Mouse (Mus musculus) frontal cortex, postnatal 36 days (tissue): ENCODE results near the gene C130050O18Rik.
"Not testable (repeated sequence)": the region's sequence is repeated elsewhere in the genome, so short reads cannot be mapped to it uniquely, and the experiment has no call there.

Source experiments
- DNase-seq, 2 experiments: peaks; one replicate each; pipeline ENCODE4 v3.0.0; 2022; ENCODE audit warnings: low spot score in 2 of 2

C130050O18Rik gene

DNA sequence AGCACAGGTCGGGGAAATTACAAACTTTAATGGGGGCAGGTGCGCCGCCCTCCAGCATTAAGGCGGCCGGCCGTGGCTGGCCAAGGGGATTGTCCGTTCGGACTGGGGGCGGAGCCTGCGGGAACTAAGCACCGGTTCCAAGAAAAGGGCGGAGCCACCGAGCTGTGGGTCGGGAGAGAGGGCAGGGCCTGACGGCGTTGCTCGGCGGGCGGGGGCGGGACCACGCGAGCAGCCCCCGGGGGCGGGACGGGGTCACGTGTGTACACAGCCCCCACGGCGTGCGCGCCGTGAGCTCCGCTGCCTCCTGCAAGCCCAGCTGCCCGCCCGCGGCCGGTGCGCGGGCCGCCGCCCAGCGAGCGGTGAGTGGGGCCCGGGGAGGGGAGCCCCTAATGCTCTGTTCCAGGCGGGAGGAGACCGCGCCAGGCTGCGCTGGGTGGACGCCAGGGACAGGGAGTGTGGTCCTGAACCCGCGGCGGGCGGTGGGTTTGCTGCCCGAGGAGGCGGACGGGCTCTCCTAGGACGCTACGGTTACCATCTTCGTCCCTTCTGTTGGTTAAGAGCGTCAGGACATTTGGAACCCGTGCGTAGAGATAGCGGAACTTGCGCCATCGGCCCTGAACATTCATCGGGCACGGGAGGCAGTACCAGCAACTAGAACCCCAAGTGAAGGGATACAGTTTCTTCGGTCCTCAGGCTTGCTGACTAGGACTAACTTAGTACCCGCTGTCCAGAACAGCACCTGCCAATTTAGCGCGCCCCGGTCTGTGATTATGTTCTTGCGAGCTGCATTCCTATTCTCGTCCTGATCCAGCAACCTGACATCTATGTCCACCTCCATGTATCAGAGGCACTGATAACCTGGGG is 24.5 kb upstream of the C130050O18Rik start:
- peak; percentile 78 to 80 for DNase-seq

DNA sequence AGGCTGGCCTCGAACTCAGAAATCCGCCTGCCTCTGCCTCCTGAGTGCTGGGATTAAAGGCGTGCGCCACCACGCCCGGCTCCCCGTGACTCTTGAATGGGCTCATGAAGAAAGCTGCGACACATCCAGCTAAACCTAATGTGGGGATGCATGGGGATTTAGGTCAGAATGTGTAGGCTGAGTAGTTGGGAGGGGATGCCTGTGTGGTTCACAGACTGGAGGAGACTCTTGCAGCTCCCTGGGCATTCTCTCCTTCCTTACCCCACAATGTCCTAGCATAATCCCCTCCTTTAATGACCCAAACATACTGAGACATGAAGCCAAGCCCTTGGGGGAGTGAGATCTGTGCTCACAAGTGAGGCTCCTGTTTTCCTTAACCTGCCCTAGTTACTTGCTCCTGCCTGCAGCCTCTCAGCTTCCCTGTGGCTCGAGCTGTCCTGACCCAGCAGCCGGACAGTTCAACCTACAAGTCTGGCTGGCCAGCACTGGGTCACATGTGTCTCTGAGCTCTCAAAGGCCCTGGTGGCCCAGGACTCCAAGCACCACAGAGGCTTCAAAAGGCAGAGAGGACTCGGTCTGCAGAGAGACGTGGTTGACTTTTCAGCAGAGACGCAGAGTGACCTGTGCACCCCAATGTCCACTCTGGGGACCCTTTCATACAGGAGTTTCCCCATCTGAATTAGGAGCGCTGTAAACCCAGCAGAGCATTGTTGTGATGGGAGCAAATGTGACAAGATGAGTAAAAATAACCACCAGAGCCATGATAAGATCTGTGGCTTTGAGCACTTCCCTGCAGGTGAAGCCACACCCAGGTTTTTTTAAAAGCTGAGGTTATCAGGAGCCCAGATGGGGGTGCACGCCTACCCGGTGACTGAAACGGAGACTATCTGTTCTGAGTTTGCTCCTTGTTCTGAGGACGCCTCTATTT is 23.2 kb upstream of the C130050O18Rik start:
- no peak for DNase-seq

DNA sequence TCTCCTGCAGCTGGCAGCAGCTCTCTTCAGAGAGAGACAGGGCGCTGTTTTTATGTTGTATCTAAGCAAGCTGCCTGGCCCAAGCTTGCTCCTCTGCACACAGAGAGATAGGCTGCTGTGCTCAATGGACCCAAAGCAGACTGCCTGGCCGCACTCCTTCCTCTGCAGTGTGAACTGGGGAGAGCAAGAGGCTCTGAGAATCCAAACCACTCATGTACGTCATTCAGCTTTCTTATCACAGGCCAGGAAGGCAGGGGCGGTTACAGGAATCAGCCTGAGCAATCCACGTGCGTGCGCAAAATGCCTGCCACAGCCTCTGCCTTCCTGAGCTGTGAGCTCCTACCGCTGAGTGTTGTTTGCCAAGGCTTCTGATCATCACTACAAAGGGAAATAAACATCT is 22.3 kb upstream of the C130050O18Rik start:
- peak in 1 of 2 experiments; percentile 73 for DNase-seq

DNA sequence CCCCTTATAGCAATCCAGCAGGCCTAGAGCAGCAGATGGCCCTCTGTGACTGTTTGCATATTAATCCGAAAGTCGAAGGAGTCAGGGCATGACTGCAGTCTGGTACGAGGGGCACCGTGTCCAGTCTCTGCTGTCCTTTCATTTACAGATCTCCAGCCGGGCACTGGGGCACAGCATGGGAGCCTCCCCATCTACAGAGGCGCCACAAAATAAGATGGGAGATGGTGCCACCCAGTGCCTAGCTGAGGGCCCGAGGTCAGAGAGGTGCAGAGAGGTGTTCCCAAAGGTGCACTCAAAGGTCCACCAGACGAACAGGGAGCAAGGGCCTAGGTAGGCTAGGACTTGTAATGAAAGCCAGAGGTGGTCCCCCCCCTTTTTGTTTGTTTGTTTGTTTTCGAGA is 21.8 kb upstream of the C130050O18Rik start:
- DNase-seq, result no peak

DNA sequence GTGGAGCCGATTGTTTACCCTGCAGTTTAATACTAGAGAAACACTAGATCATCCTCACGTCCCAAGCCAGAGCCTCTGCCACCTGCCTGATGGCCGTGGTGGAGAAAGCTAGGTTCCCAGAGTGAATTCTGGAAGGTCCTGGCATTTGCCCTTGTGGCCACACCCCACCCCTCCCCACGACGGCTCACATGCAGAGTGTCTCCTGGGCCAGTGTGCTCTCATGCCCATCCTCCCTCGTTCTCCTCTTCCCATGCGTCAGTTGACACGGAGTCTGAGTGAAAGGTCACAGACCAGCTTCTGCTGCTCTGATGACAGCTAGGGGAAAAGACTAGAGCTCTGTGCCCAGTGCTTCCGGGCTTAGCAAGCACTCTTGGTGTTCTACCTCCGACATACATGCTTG is 20.5 kb upstream of the C130050O18Rik start:
- DNase-seq, result no peak

DNA sequence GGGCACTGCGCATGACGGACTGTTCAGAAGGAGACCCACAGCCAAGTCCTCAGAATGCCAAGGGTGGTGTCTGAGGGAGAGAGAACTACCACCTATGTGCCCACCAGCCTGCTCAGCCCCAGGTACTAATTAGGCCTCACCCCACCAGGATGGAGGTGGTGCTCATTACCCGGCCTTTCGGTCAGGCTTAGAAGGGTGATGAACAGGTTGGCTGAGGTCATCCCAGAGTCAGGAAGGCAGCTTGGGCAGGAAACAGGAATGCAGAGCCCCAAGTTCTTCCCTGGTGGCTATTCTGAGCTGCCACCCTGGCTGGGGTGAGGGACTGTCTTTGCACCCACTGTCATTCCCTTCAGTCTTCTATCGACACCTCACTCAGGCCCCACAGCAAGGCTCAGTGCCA is 19.0 kb upstream of the C130050O18Rik start:
- no peak for DNase-seq

DNA sequence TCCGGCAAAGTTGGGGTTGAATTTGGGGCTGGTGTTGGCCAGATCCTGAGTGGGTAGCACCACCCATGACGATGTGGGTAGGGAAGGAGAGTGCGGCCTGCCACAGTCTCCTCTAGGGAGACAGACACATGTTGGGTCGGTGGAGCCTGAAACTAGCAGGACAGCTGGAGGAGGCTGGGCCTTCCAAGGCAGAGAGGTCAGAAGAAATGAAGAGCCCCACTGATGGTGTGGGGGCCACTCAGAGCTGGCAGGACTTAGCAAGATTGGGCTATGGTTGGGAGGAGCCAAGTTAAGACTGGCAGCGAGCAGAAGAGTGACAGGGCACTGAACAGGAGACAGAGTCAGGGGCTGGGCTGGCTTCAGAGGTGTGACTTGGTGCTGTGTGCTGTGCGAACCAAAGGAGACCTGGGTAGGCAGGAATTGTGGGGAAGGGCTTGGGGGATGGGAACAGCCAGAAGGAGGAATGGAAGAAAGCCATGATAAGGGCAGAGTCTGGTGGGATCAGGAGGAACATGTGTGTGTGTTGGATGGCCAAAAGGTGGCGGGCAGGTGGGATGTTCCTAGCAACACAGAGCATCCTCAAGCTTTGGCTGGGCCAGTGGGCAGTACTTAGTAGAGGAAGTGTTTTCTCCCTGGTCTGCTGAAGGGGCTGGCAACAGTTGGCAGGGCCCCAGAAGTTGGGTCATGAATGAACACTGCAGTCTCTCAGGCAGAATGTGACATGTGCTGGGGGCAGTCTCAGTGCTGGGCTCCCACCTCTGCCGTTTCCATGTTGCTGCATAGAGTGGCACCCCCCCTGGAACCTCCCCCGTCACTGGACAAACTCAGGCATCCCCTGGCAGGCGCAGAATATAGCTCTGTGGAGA is 17.5 kb upstream of the C130050O18Rik start:
- no peak for DNase-seq

DNA sequence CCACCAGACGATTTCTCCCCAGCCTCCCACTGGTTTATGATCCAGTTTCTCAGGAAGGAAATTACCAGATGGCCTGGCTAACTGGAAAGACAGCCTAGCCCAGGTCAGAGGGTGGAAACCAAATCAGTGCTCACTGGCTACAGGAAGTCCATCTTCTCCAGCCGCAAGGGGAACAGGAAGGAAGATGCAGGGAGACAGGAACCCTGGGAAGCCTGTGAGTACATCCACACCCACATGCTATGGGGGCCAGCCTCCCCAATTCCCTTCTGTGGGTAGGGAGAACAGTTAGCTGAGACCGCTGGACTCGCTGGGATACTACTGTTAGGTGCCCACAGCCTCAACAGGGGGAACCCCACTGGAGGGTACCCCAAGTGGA is 16.9 kb upstream of the C130050O18Rik start:
- DNase-seq, result no peak

DNA sequence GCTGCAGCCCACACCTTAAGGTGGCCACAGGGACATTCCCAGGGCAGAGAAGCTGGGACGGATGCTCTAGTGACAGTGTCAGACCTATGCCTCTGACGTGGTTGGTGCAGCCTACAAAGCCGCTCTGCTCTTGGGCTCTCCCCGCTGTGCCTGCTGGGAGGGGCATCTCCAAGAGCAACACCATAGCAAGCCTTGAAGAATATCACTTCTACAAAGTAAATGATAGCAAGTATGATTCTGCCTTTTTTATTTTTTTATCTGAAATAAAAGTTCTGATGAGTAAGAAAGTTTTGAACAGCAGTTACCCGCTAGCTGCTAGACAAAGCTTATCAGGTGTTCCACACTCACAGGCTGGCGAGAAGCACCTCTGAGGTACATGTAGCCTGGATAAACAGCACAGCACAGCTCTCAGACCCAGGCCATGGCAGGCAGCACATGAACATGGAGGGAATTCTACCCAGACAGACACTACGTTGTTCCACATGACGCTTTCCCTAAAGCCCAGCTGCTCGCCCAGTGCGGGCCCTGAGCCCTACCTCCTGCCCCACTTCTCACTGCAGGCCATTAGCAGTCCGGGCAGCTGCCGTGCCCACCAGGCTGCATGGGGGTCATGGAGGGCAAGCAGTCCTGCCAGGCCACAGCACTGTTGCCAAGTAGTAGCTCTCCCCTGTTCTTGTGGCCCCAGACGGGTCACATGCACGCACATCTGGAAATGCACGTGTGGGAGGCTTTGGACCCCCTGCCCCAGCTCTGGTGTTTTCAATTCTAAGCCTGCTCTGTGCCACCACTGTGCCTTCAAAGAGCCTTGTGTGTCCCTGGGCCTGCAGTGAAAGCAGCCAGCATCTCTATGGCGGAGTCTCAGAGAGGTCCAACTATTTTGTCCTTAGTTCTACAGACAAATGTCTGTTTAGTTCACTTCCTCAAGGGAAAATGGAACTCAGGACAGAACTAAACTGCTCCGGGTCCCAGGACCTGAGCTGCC is 16.1 kb upstream of the C130050O18Rik start:
- DNase-seq, result no peak

DNA sequence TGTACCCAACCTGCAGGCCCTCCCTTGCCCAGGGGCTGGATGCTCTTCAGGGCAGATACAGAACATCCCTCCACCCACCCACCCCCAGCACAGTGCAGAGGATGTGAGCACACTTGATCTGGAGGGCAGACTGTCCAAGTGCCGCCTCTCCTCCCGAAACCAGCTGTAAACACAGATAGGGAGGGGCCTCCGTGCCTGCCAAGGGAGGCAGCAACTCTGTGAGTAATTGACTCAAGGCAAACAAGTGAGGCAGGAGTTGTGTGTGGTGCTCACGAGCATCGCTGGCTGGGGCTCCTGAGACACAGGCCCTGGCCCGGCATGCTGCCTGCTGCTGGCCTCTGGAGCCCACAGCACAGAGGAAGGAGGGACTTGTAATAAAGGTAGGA is 15.4 kb upstream of the C130050O18Rik start:
- no peak for DNase-seq

DNA sequence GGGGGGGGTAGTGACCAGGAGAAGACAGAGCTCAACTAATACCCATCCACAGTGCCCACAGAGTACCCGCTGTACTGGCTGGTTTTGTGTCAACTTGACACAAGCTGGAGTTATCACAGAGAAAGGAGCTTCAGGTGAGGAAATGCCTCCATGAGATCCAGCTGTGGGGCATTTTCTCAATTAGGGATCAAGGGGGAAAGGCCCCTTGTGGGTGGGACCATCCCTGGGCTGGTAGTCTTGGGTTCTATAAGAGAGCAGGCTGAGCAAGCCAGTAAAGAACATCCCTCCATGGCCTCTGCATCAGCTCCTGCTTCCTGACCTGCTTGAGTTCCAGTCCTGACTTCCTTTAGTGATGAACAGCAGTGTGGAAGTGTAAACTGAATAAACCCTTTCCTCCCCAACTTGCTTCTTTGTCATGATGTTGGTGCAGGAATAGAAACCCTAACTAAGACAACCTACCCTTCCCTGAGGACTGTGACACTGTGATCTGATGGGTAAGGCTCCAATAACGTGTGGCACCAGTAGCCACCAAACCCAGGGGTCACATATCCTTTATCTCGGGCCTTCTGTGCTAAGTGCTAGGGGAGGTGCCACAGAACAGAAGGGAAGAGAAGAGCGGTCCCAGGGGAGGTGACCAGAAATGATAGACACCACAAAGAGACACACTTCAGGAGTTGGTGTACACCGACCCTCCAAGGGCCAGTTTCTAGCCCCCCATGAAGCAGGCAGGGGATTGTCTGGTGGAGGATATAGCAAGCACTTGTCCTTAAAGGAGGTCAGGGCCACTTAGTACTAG is 14.6 kb upstream of the C130050O18Rik start:
- not testable (repeated sequence) for DNase-seq

DNA sequence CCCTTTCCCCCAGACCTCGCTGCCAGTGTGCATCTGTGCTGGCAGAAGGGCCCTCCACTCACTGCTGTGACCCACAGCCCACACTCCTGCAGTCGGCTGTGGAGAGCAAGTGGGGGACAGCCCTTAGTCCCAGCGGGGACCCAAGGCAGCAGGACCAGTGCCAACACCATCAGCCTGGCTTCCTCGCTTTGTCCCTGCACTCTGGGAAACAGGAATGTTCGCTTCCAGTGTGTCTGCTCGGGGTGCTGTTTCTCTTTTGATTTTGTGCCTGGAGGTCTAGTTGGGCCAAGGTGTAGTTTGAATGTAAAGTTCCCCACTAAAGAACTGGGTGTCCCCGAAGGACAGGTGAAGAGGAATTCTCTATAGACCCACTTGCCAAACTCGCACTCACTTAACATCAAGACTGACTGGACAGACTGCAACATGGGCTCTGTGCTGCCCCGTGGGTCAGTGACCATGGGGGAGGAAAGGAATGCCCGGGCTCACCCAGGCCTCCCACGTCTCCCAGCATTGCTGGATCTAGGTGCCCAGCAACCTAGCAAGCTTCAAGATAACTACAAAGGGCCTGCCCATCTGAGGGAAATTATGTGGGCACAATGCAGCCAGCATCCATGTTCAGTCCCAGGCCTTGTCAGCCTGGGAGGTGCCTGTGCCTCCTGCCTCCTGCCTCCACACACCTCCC is 13.6 kb upstream of the C130050O18Rik start:
- no peak for DNase-seq

DNA sequence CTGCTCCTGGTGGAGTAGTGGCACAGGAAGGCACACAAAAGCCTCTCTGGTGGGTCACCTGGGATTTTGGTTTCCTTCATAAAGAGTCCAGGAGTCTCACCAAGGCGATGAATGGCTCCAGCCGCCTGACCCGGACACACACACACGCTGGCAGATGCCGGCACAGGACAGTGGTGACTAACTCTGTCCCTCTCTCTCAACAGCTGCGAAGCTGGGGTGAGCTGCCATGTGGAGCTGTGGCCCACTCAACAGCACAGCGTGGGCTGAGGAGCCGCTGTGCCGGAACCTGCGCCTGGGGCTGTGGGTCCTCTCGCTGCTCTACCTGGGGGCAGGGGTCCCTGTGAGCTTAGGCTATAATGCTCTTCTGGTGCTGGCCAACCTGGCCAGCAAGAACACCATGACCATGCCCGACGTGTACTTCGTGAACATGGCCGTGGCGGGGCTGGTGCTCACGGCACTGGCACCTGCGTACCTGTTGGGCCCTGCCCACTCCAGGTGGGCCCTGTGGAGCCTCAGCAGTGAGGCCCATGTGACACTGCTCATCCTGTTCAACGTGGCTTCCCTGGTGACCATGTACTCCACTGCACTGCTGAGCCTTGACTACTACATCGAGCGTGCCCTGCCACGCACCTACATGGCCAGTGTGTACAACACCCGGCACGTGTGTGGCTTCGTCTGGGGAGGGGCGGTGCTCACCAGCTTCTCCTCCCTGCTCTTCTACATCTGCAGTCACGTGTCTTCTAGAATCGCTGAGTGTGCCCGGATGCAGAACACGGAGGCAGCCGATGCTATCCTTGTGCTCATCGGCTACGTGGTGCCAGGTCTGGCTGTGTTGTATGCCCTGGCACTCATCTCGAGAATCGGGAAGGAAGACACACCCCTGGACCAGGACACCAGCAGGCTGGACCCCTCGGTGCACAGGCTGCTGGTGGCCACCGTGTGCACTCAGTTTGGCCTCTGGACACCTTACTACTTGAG is 12.6 kb upstream of the C130050O18Rik start:
- DNase-seq, result no peak

DNA sequence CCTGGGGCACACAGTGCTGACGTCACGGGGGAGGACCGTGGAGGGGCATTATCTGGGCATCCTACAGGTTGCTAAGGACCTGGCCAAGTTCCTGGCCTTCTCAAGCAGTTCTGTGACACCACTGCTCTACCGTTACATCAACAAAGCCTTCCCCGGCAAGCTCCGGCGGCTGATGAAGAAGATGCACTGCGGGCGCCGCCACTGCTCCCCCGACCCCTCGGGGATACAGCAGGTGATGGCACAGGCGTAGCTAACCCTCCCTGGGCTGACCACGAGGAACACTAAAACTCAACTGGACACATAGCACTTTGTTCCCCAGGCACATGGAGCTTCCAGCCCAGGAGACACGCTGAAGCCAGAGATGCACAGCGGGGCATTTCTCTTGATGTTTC is 11.9 kb upstream of the C130050O18Rik start:
- DNase-seq, result no peak

DNA sequence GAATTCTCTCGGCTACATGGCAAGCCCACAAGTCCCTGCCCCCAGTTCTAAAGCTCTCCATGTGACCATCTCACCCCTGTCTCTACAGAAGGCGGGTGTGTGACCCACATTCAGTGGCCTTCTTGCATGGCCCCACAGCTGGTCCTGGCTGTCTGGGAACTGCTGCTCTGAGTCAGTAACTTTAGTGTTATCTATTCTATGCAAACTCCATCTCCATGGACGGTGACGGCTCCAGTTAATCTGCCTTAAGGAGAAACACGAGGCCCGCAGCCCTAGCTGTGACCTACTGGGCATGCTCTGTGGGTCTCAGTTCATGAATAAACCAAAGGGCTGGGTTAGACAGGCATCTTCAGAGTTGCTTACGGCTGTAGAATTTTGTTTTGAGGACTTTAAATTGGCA is 10.7 kb upstream of the C130050O18Rik start:
- no peak for DNase-seq

DNA sequence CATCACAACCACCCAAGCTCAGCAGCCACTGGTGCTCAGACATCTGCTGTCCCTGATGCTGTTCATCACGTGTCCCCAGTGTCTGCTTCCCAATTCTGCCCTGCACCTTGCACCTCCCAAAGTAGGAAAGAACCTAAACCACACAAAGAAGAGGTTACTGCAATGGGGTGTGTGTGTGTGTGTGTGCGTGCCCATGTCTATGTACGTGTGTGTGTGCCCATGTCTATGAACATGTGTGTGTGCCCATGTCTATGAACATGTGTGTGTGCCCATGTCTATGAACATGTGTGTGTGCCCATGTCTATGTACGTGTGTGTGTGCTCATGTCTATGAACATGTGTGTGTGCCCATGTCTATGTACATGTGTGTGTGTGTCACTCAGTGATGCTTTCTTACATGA is 9.6 kb upstream of the C130050O18Rik start:
- no peak for DNase-seq

DNA sequence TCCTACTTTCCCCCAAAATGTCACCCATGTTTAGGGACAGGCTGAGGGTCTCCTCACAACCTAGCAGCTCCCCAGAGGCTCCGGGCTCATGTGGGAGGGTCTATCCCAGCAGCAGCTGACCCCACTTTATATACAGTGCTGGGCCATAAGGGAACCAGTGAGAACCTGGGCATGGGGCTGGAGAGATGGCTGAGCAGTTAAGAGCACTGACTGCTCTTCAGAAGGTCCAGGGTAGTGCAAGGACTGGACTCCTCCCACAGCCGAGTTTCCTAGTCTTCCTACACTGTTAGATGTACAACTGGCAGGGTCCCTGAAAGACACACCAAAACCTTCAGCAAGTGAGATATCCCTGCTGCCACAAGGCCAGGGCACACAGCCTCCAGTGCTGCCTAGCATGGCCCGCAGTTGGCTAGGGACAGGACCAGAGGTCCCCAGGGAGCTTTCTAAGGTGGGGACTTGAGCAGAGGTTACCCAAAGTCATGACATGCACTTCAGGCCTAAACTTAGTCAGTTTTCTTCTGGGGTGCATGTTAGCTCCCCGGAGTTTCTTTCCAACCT is 7.6 kb upstream of the C130050O18Rik start:
- DNase-seq, result no peak
